Mouse (Mus musculus) hindlimb bud, embryonic 11.5 days (tissue): ENCODE measurements around the gene Gen1.

Experiments used
- DNase-seq: peaks from one replicate; pipeline ENCODE4 v3.0.0-alpha.2; 2012; ENCODE audit warnings: low read depth, low spot score; ENCODE audit errors: extremely low spot score

The Gen1 gene

DNA sequence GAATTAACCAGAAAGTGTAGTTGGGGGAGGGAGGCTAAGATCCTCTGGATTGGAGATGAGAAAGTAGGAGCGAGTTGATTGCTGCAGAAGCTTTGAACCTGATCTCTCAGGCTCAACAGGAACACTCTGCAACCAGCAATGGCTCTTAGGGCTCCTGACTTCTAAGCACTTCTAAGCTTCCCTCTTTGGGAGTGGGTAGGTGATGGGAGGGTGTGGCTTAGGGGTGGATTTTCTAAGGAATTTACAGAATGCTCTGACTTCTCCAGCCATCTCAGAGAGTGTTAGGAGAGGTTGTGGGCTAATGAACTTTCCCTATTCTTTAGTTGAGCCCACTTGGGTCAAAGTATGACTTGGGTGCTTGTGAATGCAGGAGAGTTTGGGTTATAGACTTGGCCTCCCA is 39.5 kb downstream of the Gen1 start:
- DNase-seq: no peak

DNA sequence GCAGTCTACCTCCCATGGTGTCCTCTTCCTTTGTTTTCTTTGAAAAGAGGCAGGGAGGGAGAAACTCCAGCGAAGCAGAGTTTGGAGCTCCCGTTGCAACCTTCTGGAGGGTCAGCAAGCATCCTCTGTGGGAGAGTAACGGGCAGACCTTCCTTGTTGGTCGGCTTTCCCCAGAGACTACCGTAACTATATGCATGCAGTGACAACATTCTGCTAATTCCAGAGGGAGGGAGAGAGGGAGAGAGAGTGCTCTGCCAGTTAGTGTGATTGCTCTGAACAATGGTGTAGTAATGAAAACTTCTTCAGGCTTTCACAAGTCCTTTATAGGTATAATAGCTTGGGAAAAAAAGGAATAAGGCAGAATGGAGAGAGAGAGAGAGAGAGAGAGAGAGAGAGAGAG is 40.9 kb downstream of the Gen1 start:
- DNase-seq: no peak

DNA sequence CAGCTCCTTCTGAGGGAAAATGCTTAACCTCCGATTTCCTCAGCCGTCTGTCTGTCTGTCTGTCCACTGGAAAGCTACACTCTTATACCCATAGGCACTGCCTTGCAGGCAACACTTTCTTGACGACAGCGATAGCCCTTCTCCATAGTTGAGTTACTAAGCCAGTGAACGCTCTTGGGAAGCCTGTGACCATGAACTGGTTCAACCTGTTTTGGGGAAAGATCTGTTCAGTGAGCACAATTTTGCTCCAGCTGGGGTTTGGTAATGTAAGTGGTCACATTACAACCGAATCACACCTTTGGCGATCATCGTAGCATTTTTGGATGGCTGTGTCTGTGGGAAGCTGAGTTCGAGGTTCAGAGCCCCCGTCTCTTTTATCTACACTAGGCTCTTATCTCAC is 42.5 kb downstream of the Gen1 start:
- DNase-seq: no peak

- DNase-seq: no peak
These were observed 43.0 kb downstream of the Gen1 start for GRCm38 (mm10) chr12:11222566-11222965.

DNA sequence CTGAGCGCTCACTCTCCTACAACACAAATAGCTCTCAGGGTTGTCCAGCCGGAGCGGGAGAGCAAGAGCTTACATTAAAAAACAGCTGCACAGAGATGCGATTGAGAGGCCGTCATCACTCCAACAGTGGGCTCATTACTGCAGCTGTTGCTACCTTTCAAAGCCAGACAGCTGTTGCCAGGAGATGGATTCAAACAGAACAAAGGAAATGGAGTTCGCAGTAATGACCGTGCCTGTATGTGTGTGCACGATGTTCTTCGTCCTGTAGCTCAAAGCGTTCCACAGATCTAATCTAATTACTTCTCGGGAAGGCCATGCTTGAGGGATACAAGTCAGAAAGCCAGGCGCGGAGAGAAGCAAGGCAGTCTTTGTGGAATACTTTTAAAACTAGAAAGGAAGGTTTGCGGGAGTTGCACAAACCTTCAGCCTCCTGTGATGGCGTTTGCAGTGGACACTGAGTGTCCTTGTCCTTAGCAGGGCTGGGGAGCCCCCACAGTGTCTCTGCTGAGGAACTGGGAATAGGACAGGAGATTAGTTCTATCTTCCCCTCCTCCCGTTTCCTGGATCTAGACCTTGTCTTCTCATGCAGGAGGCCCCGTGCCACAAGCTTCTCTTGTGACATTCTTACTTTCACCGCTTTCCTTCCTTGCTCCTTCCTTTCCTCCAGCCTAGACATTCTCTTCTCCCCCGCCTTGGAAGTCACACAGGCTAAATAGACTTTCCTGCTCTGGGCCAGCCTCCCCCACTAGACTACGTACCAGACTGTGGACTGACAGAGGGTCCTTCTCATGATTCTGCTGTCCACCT is 43.9 kb downstream of the Gen1 start:
- peak; percentile 49 for DNase-seq

GRCm38 (mm10) chr12:11217726-11218250 is 47.8 kb downstream of the Gen1 start:
- DNase-seq: no peak

- no peak for DNase-seq
These were observed 49.1 kb downstream of the Gen1 start for GRCm38 (mm10) chr12:11216454-11216853.

DNA sequence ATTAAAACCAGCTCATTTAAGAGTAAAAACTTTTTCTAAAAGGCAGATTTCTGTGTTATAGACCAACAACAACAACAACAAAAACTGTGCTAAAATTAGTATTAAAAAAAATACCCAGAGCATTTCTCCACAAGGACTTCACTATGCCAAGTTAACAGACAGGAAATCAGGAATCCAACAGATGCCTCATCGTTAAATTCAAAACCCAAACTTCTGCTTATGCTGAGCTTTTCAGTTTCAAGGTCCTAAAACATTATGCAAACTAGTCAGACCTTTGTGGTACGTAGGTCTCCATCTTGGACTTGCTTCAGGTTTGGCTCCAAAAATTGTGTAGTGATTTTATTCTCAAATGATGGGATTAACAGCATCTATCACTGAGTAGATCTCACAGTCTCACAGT is 50.0 kb downstream of the Gen1 start:
- no peak for DNase-seq

DNA sequence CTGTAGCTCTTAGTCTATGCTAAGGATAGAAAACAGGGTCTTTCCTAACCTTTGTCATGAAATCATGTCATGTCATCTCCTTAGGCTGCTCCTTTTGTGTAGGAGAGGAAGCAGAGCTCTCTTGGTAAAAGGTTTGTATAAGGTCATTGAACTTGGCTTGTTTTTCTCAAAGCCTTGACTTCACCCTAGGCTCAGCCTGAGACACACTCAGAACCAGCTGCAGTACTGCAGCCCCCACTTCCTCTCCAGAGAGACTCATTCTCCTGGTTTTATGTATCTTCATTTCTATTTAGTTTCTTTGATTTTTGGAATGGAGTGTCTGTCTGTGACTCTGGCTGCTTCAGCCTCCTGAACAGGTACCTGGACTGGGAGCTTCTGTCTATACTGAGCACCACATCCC is 50.8 kb downstream of the Gen1 start:
- no peak for DNase-seq

DNA sequence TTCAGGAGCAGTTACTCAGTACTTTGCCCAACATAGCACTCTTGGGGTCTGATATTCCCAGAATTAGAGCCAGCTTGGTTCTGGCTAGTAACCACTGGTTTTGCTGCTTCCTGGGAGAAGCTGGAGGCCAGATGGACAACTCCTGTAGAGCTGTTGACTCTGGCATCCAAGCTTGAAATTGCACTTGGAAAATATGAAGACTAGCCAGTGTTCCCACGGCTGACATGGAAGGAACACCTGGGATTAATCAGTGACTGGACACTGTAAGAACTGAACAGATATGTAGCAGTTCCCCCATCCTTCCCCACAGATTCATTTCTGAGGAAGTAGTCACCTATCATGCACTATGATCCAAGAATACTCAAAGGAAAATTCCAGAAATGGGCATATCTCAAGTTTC is 52.7 kb downstream of the Gen1 start:
- no peak for DNase-seq

DNA sequence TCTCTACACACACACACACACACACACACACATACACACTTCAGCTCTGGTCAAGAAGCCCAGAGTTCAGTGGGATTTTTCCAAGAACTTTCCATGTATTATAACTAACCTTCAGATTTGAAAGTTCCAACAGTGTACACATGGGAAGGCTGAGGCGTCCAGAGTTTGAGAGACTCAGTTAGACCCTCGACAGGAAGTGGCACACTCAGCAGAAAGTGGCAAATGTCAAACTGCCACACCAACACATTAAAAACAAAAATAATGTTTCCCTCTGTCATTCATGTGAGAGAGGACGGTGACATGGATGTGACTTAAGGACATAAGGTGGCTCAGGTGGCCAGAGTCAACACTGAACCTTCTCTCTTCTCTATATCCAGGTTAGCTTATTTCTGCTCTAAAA is 55.2 kb downstream of the Gen1 start:
- no peak for DNase-seq

GRCm38 (mm10) chr12:11209636-11210035 is 56.0 kb downstream of the Gen1 start:
- DNase-seq: no peak

- no peak for DNase-seq
These were observed 56.7 kb downstream of the Gen1 start, which contains the start of gene Msgn1 for GRCm38 (mm10) chr12:11208872-11209271. Gene Msgn1, minus strand, starts transcription at chr12:11208972.

DNA sequence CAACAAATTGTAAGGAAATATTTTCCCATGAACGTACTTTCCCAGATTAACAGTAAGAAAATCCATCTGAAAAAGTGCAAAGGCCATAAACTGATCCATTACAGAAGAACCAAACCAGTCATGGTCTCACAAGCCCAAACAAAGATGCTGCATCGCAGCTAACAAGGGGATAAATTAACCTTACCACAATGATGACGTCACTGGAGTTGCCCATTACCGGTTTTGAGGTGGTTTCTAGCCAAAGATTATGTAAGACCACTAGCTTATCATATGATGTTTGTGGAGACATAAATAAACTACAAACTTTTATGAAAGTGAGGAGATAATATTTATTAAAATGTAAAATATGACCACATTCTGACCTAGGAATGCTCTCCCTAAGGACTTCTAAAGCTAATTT is 59.3 kb downstream of the Gen1 start:
- DNase-seq: no peak

DNA sequence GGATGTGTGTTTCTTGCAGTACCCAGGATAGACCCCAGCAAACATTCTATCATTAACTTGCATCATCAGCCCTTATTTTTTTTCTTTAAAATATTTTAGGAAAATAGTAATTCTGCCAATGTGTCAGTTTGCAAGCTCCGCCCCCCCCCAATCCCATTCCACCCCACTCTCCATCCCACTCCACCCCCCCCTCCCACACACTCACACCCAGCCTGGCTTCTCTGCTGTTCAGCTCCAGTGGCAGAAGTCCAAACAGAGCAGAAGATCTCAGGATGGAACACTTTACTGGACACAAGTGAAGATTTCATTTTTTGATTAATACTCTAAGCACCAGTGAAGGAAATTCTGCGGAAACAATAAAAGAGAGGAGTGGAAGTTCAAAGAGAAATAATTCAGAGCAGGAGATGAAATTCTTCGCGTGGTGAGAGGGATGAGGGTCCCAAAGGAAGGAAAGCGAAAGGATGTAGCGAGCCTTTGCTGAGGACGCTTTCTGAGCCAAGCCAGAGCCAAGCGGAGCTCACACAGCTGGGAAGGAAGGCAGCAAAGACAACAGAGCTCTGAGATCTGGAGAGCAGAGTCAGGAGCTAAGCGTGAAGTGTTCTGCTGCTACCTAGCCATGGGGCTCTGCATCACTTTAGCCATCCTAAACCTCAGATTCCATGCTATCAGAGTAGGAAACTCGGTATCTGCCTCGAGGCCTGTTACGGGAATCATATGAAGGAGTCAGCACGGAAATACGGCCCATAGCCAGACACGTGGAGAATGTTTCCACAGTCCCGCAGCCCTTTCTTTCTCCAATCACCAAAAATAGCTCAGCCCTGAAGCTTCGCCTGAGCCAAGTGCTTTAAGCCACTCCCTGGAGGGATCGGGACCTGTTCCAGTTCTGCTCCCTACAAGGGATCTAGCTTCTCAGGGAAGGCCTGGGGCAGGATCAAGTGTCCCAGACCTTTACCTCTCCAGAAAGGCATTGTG is 61.6 kb downstream of the Gen1 start:
- no peak for DNase-seq

DNA sequence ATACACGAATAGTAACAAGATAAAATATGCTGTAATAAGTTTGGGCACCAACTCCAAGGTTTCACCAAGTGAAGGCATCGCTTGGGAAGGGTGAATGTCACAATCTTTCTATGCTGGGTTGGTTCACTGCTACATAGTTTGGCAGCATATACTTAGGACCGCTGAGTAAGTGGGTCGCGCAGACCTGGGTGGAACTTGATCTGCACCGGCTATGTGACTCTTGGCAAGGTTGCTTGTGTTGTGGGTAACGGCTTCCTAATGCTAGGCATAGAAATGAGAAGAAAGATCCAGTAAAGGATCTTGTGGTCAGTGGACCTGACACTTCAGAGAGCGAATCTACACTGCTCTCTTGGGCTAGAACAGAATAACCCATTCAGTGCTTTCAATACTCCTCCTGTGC is 63.1 kb downstream of the Gen1 start:
- no peak for DNase-seq

- no peak for DNase-seq
These were observed 64.9 kb downstream of the Gen1 start for GRCm38 (mm10) chr12:11200711-11201110.

- no peak for DNase-seq
These were observed 67.0 kb downstream of the Gen1 start for GRCm38 (mm10) chr12:11198551-11198950.

GRCm38 (mm10) chr12:11198026-11198425 is 67.6 kb downstream of the Gen1 start:
- no peak for DNase-seq

GRCm38 (mm10) chr12:11196830-11197229 is 68.8 kb downstream of the Gen1 start:
- no peak for DNase-seq

DNA sequence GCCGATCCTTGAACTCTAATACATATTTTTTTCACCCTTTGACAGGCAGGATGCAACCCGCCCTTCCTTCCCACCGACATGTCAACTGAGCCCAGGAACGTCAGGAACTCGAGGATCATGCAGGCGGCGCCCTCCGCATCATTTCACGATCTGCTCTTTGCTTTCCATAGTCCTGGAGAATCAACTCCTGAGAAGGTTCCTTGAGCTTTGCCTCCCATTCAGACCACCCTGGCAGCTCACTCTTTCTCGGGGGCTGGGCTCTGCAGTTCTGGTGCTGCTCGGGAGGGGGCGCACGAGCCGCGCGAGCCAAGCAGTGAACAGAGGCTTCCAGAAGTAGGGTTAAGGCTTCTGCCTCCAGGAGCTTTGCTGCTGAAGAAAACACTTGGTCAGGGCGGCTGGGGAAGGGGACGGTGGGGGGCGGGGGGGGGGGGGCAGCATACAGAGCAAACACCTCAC is 69.4 kb downstream of the Gen1 start:
- no peak for DNase-seq

DNA sequence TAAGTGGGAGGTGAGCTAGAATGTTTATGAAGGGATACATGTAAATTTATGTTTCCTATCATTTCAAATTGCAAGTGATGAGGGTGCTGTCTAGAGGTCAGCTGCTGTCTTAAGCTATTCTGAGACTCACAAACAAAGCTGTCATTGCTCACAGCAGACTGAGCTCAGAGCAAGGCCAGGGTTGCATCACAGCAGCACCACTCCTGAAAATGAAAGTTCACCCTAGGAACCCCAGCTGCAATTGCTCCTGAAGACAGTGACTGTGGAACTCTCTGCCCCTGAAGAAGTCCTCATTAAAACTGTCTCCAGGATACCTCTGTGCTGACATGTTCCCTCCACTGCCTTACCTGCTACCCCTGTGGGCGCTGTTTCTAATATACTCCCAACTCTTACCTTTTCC is 70.6 kb downstream of the Gen1 start:
- no peak for DNase-seq
